Mouse (Mus musculus): ENCODE data around the gene Maz. TPM values are rescaled to one million over a fixed set of nuclear protein-coding genes. Genes with fewer than 3 reads are reported as not detected.

Maz gene
- polyA plus RNA-seq, 1 experiment from 2014 or later = 118 TPM

- Histone ChIP-seq H3K27me3 (no peaks in the 10 kb centered on the region), H3K4me2 (replicated peaks) (peak overlapping the region; percentile 97), H3K9me3 (no peaks in the 10 kb centered on the region), H3K9ac (peak overlapping the region; percentile 69), H3K4me1 (peaks cover 85% of the 10 kb centered on the region), H3K4me3 (peak overlapping the region; percentile 50), H3K36me3 (peaks cover 40% of the 10 kb centered on the region), H3K27ac (peak overlapping the region; percentile 90)
- 44% methylated on average over 3 of the region's 3 CpGs for WGBS
- ATAC-seq (ENCODE audit: insufficient number of reproducible peaks, insufficient read depth, low FRiP score, low TSS enrichment) = no peak
Measured at GRCm38 (mm10) chr7:127020031-127020430, 6.8 kb downstream of the Maz start.

- no peak for ATAC-seq (ENCODE audit: insufficient number of reproducible peaks, insufficient read depth, low FRiP score, low TSS enrichment)
- Histone ChIP-seq H3K27me3 (no peaks in the 10 kb centered on the region), H3K36me3 (peaks cover 42% of the 10 kb centered on the region), H3K9me3 (no peaks in the 10 kb centered on the region), H3K27ac (peak overlapping the region; percentile 90), H3K4me2 (replicated peaks) (peak overlapping the region; percentile 97), H3K4me3 (peak overlapping the region; percentile 50), H3K4me1 (peaks cover 86% of the 10 kb centered on the region), H3K9ac (peak overlapping the region; percentile 69)
- 70% methylated on average over 14 of the region's 14 CpGs for WGBS
Measured at GRCm38 (mm10) chr7:127019306-127019960, 7.4 kb downstream of the Maz start.

- Histone ChIP-seq H3K9ac (peak overlapping the region; percentile 69; the same call in 1 of the 2 replicates), H3K36me3 (peaks cover 42% of the 10 kb centered on the region), H3K9me3 (no peaks in the 10 kb centered on the region), H3K4me1 (peaks cover 84% of the 10 kb centered on the region), H3K4me3 (peak overlapping the region; percentile 50), H3K4me2 (replicated peaks) (peak overlapping the region; percentile 97), H3K27me3 (no peaks in the 10 kb centered on the region), H3K27ac (peak overlapping the region; percentile 90; the same call in 1 of the 2 replicates)
- 64% methylated on average over 15 of the region's 15 CpGs for WGBS
- no peak for ATAC-seq (ENCODE audit: insufficient number of reproducible peaks, insufficient read depth, low FRiP score, low TSS enrichment)
Measured at GRCm38 (mm10) chr7:127018416-127019305, 8.2 kb downstream of the Maz start.

GRCm38 (mm10) chr7:127017950-127018345 lies 8.9 kb downstream of the Maz start:
- H3K4me3 ChIP-seq = no peak overlapping the region
- H3K9ac ChIP-seq = peak overlapping the region; percentile 69; the same call in 1 of the 2 replicates
- no peak for ATAC-seq (ENCODE audit: insufficient number of reproducible peaks, insufficient read depth, low FRiP score, low TSS enrichment)
- peaks cover 77% of the 10 kb centered on the region for H3K4me1 ChIP-seq
- 63% methylated on average over 6 of the region's 6 CpGs for WGBS
- H3K9me3 ChIP-seq = no peaks in the 10 kb centered on the region
- H3K27me3 ChIP-seq = no peaks in the 10 kb centered on the region
- peak overlapping the region; percentile 97 for H3K4me2 ChIP-seq (replicated peaks)
- H3K36me3 ChIP-seq = peaks cover 41% of the 10 kb centered on the region
- H3K27ac ChIP-seq = peak overlapping the region; percentile 93

GRCm38 (mm10) chr7:127016971-127017949 lies 9.6 kb downstream of the Maz start, which contains the start of gene Pagr1a:
TSS of gene Pagr1a (minus strand) at chr7:127017352.
- peak within 1 kb of the TSS; percentile 82 for H3K9ac ChIP-seq
- H3K36me3 ChIP-seq = peaks cover 38% of the 10 kb centered on the region
- H3K27me3 ChIP-seq = no peaks in the 10 kb centered on the region
- peaks cover 70% of the 10 kb centered on the region for H3K4me1 ChIP-seq
- H3K9me3 ChIP-seq = no peaks in the 10 kb centered on the region
- peak within 1 kb of the TSS; percentile 97 for H3K4me2 ChIP-seq (replicated peaks)
- H3K27ac ChIP-seq = peak within 1 kb of the TSS; percentile 93
- WGBS = 4% methylated on average over 39 of the region's 39 CpGs
- H3K4me3 ChIP-seq = peak within 1 kb of the TSS; percentile 55
- peak; percentile 79 for ATAC-seq (ENCODE audit: insufficient number of reproducible peaks, insufficient read depth, low FRiP score, low TSS enrichment)

- Histone ChIP-seq H3K4me1 (peaks cover 62% of the 10 kb centered on the region), H3K9ac (peak overlapping the region; percentile 82), H3K36me3 (peaks cover 36% of the 10 kb centered on the region), H3K27ac (peak overlapping the region; percentile 93), H3K4me3 (peak overlapping the region; percentile 55), H3K9me3 (no peaks in the 10 kb centered on the region), H3K4me2 (replicated peaks) (peak overlapping the region; percentile 97), H3K27me3 (no peaks in the 10 kb centered on the region)
- ATAC-seq (ENCODE audit: insufficient number of reproducible peaks, insufficient read depth, low FRiP score, low TSS enrichment) = peak; percentile 22; the same call in 1 of the 2 replicates
- under 1% methylated on average over 22 of the region's 22 CpGs for WGBS
Measured at GRCm38 (mm10) chr7:127016486-127016938, 10.3 kb downstream of the Maz start.

GRCm38 (mm10) chr7:127016481-127016485 lies 10.6 kb downstream of the Maz start, which contains the start of gene Pagr1b:
TSS of gene Pagr1b (minus strand) at chr7:127016484.
- H3K27me3 ChIP-seq = no peaks in the 10 kb centered on the region
- H3K9ac ChIP-seq = peak within 1 kb of the TSS; percentile 82
- H3K4me3 ChIP-seq = peak within 1 kb of the TSS; percentile 55
- peak within 1 kb of the TSS; percentile 97 for H3K4me2 ChIP-seq (replicated peaks)
- ATAC-seq (ENCODE audit: insufficient number of reproducible peaks, insufficient read depth, low FRiP score, low TSS enrichment) = no peak
- peak within 1 kb of the TSS; percentile 93 for H3K27ac ChIP-seq
- H3K4me1 ChIP-seq = peaks cover 60% of the 10 kb centered on the region
- H3K36me3 ChIP-seq = peaks cover 36% of the 10 kb centered on the region
- no peaks in the 10 kb centered on the region for H3K9me3 ChIP-seq

GRCm38 (mm10) chr7:127016081-127016480 lies 10.8 kb downstream of the Maz start:
- peak overlapping the region; percentile 97 for H3K4me2 ChIP-seq (replicated peaks)
- peak overlapping the region; percentile 93 for H3K27ac ChIP-seq
- peaks cover 58% of the 10 kb centered on the region for H3K4me1 ChIP-seq
- no peaks in the 10 kb centered on the region for H3K27me3 ChIP-seq
- peak overlapping the region; percentile 55 for H3K4me3 ChIP-seq
- peak overlapping the region; percentile 82 for H3K9ac ChIP-seq
- no peak for ATAC-seq (ENCODE audit: insufficient number of reproducible peaks, insufficient read depth, low FRiP score, low TSS enrichment)
- peaks cover 36% of the 10 kb centered on the region for H3K36me3 ChIP-seq
- 1% methylated on average over 10 of the region's 10 CpGs for WGBS
- H3K9me3 ChIP-seq = no peaks in the 10 kb centered on the region

- Histone ChIP-seq H3K9ac (no peak overlapping the region), H3K4me1 (peaks cover 49% of the 10 kb centered on the region), H3K27me3 (no peaks in the 10 kb centered on the region), H3K36me3 (peaks cover 36% of the 10 kb centered on the region), H3K4me2 (replicated peaks) (peak overlapping the region; percentile 97), H3K4me3 (no peak overlapping the region), H3K27ac (no peak overlapping the region; the same call in 1 of the 2 replicates), H3K9me3 (no peaks in the 10 kb centered on the region)
- no peak for ATAC-seq (ENCODE audit: insufficient number of reproducible peaks, insufficient read depth, low FRiP score, low TSS enrichment)
- WGBS = 93% methylated on average over 12 of the region's 12 CpGs
Measured at GRCm38 (mm10) chr7:127014993-127015392, 11.8 kb downstream of the Maz start.

GRCm38 (mm10) chr7:127014320-127014719 lies 12.5 kb downstream of the Maz start, which contains the start of gene Mvp:
TSS of gene Mvp (minus strand) at chr7:127014621.
- peak within 1 kb of the TSS; percentile 82; the same call in 1 of the 2 replicates for H3K9ac ChIP-seq
- H3K27me3 ChIP-seq = no peaks in the 10 kb centered on the region
- WGBS = 40% methylated on average over 11 of the region's 11 CpGs
- H3K4me2 ChIP-seq (replicated peaks) = peak within 1 kb of the TSS; percentile 97
- peak within 1 kb of the TSS; percentile 93; the same call in 1 of the 2 replicates for H3K27ac ChIP-seq
- no peak for ATAC-seq (ENCODE audit: insufficient number of reproducible peaks, insufficient read depth, low FRiP score, low TSS enrichment)
- H3K9me3 ChIP-seq = no peaks in the 10 kb centered on the region
- peak within 1 kb of the TSS; percentile 55 for H3K4me3 ChIP-seq
- H3K36me3 ChIP-seq = peaks cover 36% of the 10 kb centered on the region
- H3K4me1 ChIP-seq = peaks cover 42% of the 10 kb centered on the region

- Histone ChIP-seq H3K27me3 (no peaks in the 10 kb centered on the region), H3K4me1 (peaks cover 35% of the 10 kb centered on the region), H3K9ac (no peak overlapping the region), H3K4me2 (replicated peaks) (no peak overlapping the region), H3K4me3 (no peak overlapping the region), H3K36me3 (peaks cover 36% of the 10 kb centered on the region), H3K27ac (no peak overlapping the region), H3K9me3 (no peaks in the 10 kb centered on the region)
- no peak for ATAC-seq (ENCODE audit: insufficient number of reproducible peaks, insufficient read depth, low FRiP score, low TSS enrichment)
- WGBS = 94% methylated on average over 6 of the region's 6 CpGs
Measured at GRCm38 (mm10) chr7:127013385-127013784, 13.5 kb downstream of the Maz start.

Measured in embryonic facial prominence, embryonic 12.5 days (tissue).